In the genomic region with DNA sequence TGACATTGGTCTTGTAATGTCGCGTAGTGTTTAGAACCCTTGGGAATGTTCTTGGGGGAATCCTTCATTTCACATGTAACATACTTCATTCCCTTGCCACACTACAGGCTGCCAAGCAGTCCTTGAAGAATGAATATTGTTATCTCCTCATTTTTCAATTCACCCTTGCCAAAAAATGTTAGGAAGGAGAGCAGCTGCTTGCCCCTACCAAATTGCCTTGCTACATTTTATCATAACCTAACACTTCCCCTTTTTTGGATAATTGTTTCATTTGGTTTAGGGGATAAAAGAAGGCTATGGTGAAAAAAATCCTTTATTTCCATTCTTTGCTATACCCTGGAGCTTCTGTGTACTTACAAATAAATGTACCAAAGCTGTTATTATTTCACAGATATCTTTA, we compare ENCODE assay signal across 27 mouse cellular contexts.
"Had no signal": no experiment of that assay in that cellular context is flagged by ENCODE, and none has a peak within 500 bp of the region (broad histone marks: within the 10 kb centered on the region; RNA-seq: fewer than 3 reads in every experiment).

No protein-coding gene starts in this region.

- H3K27ac ChIP-seq: heart, adult 2 months; hindbrain, embryonic 10.5 days; hindbrain, embryonic 12.5 days; hindbrain, embryonic 14.5 days; intestine, embryonic 15.5 days; kidney, embryonic 15.5 days; kidney, postnatal 0 days; left cerebral cortex, adult 2 months; limb, embryonic 13.5 days; limb, embryonic 15.5 days; liver, embryonic 12.5 days; liver, embryonic 14.5 days had no signal

- H3K4me3 ChIP-seq: heart, adult 2 months; heart, embryonic 12.5 days; hindbrain, embryonic 10.5 days; hindbrain, embryonic 12.5 days; intestine, embryonic 15.5 days; kidney, embryonic 15.5 days; left cerebral cortex, adult 2 months; limb, embryonic 13.5 days; limb, embryonic 15.5 days; liver, embryonic 12.5 days had no signal

- H3K4me1 ChIP-seq: heart, embryonic 12.5 days; hindbrain, embryonic 10.5 days; hindbrain, embryonic 12.5 days; intestine, embryonic 15.5 days; kidney, embryonic 15.5 days; limb, embryonic 13.5 days; limb, embryonic 15.5 days had no signal

- H3K9me3 ChIP-seq: heart, embryonic 12.5 days; hindbrain, embryonic 10.5 days; hindbrain, embryonic 12.5 days; intestine, embryonic 15.5 days; kidney, embryonic 15.5 days; limb, embryonic 13.5 days; limb, embryonic 15.5 days; liver, embryonic 12.5 days had no signal

- DNase-seq: gastrocnemius, postnatal 14 days; gastrocnemius, postnatal 36 days; heart, adult 11 months; heart, adult 2 months; heart, postnatal 10 days; heart, postnatal 4 days; kidney, adult 11 months; kidney, adult 2 months; kidney, adult 9 months; kidney, postnatal 14 days; kidney, postnatal 36 days; layer of hippocampus, adult 9-11 months; layer of hippocampus, postnatal 36 days; left cerebral cortex, postnatal 4 days had no signal

- H3K9ac ChIP-seq: heart, embryonic 12.5 days; hindbrain, embryonic 12.5 days; hindbrain, embryonic 14.5 days; intestine, embryonic 15.5 days; kidney, embryonic 15.5 days; limb, embryonic 13.5 days; limb, embryonic 15.5 days; liver, embryonic 12.5 days; liver, embryonic 14.5 days had no signal

- H3K4me2 ChIP-seq: heart, embryonic 12.5 days; hindbrain, embryonic 12.5 days; hindbrain, embryonic 14.5 days; intestine, embryonic 15.5 days; kidney, embryonic 15.5 days; limb, embryonic 13.5 days; limb, embryonic 15.5 days; liver, embryonic 12.5 days had no signal

- H3K27me3 ChIP-seq: heart, embryonic 12.5 days; hindbrain, embryonic 12.5 days; intestine, embryonic 15.5 days; kidney, embryonic 15.5 days; limb, embryonic 13.5 days; limb, embryonic 15.5 days; liver, embryonic 12.5 days had no signal

- ATAC-seq: hindbrain, embryonic 16.5 days; intestine, embryonic 15.5 days; liver, embryonic 12.5 days had no signal

- H3K36me3 ChIP-seq: heart, embryonic 12.5 days; hindbrain, embryonic 10.5 days; hindbrain, embryonic 12.5 days; intestine, embryonic 15.5 days; kidney, embryonic 15.5 days; limb, embryonic 13.5 days; limb, embryonic 15.5 days; liver, embryonic 12.5 days had no signal
